Mouse (Mus musculus) liver, embryonic 14.5 days (tissue): ENCODE results near the gene Scp2. TPM values are rescaled to one million over a fixed set of nuclear protein-coding genes. Genes with fewer than 3 reads are reported as not detected.

Source experiments
- ATAC-seq: fragments of 200-750 bp; cut with Nextera tagmentation; 2 replicates; pipeline ENCODE4 v1.8.0; 2017; ENCODE audit warnings: moderate number of reproducible peaks, mild to moderate bottlenecking, moderate library complexity; ENCODE audit not compliant: insufficient read depth
- DNase-seq, 3 experiments: peaks; one replicate each; pipeline ENCODE4 v3.0.0-alpha.2; 2012 to 2013; ENCODE audit warnings: low read depth in 3 of 3, low spot score in 3 of 3
- H3K27ac ChIP-seq: fragments of 300-500 bp; sonication (generic); 2 replicates; pipeline ENCODE4 v1.5.1; 2014; ENCODE audit warnings: moderate library complexity, mild to moderate bottlenecking, control low read depth, inconsistent platforms
- H3K27me3 ChIP-seq: fragments of 300-500 bp; sonication (generic); 2 replicates; pipeline ENCODE4 v1.6.1; 2014; ENCODE audit warnings: mild to moderate bottlenecking, low read length, moderate library complexity; ENCODE audit not compliant: control insufficient read depth, insufficient read depth
- H3K36me3 ChIP-seq: fragments of 300-500 bp; sonication (generic); replicated peaks from 2 replicates; pipeline ENCODE4 v1.6.1; 2014; ENCODE audit warnings: low read depth; ENCODE audit not compliant: control insufficient read depth, insufficient read depth
- H3K4me1 ChIP-seq, 2 experiments: fragments of 200-500 bp in 1 of 2; fragments of 300-500 bp in 1 of 2; sonication (generic) in 1 of 2; replicated peaks; 2 replicates each; pipeline ENCODE4 v1.6.1; 2012 to 2014; ENCODE audit warnings: antibody characterized with exemption in 1 of 2, inconsistent platforms in 1 of 2, low read length in 1 of 2; ENCODE audit not compliant: control insufficient read depth in 2 of 2, insufficient read depth in 2 of 2
- H3K4me2 ChIP-seq: fragments of 300-500 bp; sonication (generic); 2 replicates; pipeline ENCODE4 v1.6.1; 2014; ENCODE audit warnings: low read depth, mild to moderate bottlenecking, control low read depth, moderate library complexity
- H3K4me3 ChIP-seq, 2 experiments: fragments of 200-500 bp in 1 of 2; fragments of 300-500 bp in 1 of 2; sonication (generic) in 1 of 2; 2 replicates each; pipeline ENCODE4 v1.5.1; 2012 to 2014; ENCODE audit warnings: low read depth in 2 of 2, low read length in 2 of 2, mild to moderate bottlenecking in 2 of 2, control low read depth in 1 of 2, inconsistent platforms in 1 of 2, moderate library complexity in 1 of 2; ENCODE audit not compliant: insufficient read depth in 1 of 2
- H3K9ac ChIP-seq: fragments of 300-500 bp; sonication (generic); replicated peaks from 2 replicates; pipeline ENCODE4 v1.6.1; 2014; ENCODE audit warnings: mild to moderate bottlenecking, control low read depth, moderate library complexity
- H3K9me3 ChIP-seq: fragments of 300-500 bp; sonication (generic); 2 replicates; pipeline ENCODE4 v1.6.1; 2016; ENCODE audit warnings: low read length, mixed read lengths; ENCODE audit not compliant: control insufficient read depth
- CTCF ChIP-seq: IDR thresholded peaks from 2 replicates; pipeline ENCODE4 v1.5.1; 2016; ENCODE audit warnings: antibody characterized with exemption, low read depth, control low read depth
- EP300 ChIP-seq: IDR thresholded peaks from 2 replicates; pipeline ENCODE4 v1.6.1; 2016; ENCODE audit warnings: antibody characterized with exemption, low read depth
- WGBS: fragments of 180-500 bp; shearing (Covaris S2); extraction: QIAGEN DNeasy Blood & Tissue Kit; methylation state at CpG from one replicate; pipeline ENCODE4 v1.1.7; 2014; ENCODE audit not compliant: insufficient replicate concordance; 5-methylcytosine and 5-hydroxymethylcytosine counted together
- polyA plus RNA-seq, 2 experiments: library from polyadenylated mRNA; depleted of rRNA in 1 of 2; stranded (reverse) in 1 of 2; unstranded in 1 of 2; fragments of >200 nt; fragmentation: Nextera tagmentation in 1 of 2; extraction: Ambion mirVana in 1 of 2; gene quantifications; 2 replicates each; pipeline versions ENCODE4 v1.2.1 to v1.2.3; 2012 to 2014

Scp2 gene
- polyA plus RNA-seq, 2 experiments = 195 to 311 TPM

DNA sequence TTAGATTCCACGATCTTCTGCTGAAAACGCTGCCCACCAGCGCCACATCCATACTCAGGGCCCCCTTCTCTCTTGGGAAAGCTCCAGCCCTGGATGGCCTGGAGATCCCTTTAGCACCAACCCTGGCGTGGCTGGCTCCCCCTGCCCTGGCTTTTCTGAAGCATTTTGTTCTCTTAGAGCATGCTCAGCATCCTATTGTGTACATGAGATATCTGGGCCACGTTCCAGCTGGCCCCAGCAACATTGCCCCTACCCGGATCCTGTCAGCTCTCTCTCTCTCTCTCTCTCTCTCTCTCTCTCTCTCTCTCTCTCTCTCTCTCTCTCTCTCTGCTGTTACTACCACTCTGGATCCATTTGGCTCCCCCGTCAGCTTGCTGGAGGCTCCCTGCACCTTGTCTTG, 139.5 kb downstream of the Scp2 start:
- H3K4me2 ChIP-seq = no peak overlapping the region
- H3K36me3 ChIP-seq = no peaks in the 10 kb centered on the region
- no peaks in the 10 kb centered on the region for H3K4me1 ChIP-seq
- WGBS = 52% methylated on average over 7 of the region's 7 CpGs
- TF ChIP-seq CTCF (no peak), EP300 (no peak)
- no peak for ATAC-seq
- DNase-seq = no peak
- no peak overlapping the region for H3K4me3 ChIP-seq
- no peaks in the 10 kb centered on the region for H3K27me3 ChIP-seq
- H3K9me3 ChIP-seq = no peaks in the 10 kb centered on the region
- no peak overlapping the region for H3K27ac ChIP-seq
- no peak overlapping the region for H3K9ac ChIP-seq

DNA sequence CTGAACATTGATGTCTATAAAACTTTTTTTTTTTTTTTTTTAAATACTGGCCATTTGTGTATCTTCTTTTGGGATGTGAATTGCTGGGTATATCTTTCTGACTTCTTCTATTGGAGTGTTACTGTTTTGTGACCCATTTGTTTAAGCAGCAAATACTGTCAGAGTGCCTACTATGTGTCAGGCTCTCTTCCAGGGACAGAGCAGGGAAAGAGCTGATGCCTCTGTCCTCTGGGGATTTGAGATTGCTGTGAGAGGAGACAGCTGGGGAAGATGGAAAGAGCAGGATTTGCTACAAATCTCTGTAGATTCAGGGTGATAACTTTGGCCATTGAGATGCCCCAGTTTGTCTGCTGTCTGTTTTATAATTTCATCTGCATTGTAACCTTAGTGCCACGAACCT, 145.4 kb downstream of the Scp2 start:
- WGBS = 29% methylated on average over 1 of the region's 1 CpGs
- TF ChIP-seq EP300 (no peak), CTCF (no peak)
- no peak overlapping the region for H3K27ac ChIP-seq

DNA sequence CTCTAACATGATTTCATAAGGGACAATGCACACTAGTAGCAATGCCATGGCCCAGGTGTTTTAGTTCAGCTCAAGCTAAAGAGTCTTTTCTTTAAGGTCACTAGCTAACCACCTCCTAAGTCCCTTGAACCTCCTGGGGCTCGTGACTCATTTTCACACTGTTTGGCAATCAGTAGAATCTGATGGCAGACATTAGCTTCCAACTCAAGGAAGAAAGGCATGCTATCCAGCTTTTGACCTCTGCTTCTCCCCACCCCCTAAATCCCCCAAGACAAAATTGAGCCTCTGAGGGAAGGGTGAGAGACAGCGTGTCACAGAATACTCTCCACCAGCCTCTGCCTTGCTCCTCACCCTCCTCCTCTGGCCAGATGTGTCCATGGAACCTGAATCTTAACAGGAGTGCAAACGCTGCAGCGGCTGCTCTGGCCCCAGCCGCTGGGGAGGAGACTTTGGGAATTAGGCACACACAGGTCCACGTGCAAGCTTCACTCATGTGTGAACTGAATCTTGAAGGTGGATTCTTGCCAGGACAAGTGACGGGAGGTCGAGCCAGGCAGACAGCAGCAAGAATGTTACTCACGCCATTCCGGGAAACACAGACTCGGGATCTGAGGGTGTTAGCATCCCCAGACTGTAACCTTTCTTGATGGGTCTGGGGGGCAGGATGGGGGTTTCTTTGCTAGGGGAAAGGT, 146.0 kb downstream of the Scp2 start:
- ATAC-seq (no peak), DNase-seq (no peak)
- H3K4me3 ChIP-seq = no peak overlapping the region
- no peaks in the 10 kb centered on the region for H3K4me1 ChIP-seq
- WGBS = 49% methylated on average over 11 of the region's 11 CpGs
- H3K27me3 ChIP-seq = no peaks in the 10 kb centered on the region
- TF ChIP-seq EP300 (no peak), CTCF (no peak)
- H3K9me3 ChIP-seq = no peaks in the 10 kb centered on the region
- H3K27ac ChIP-seq = no peak overlapping the region
- H3K9ac ChIP-seq = no peak overlapping the region
- no peak overlapping the region for H3K4me2 ChIP-seq
- no peaks in the 10 kb centered on the region for H3K36me3 ChIP-seq

More for the DNA sequence above, 145.4 kb downstream of the Scp2 start:
- no peak for ATAC-seq
- DNase-seq = no peak
- H3K36me3 ChIP-seq = no peaks in the 10 kb centered on the region
- H3K27me3 ChIP-seq = no peaks in the 10 kb centered on the region
- no peaks in the 10 kb centered on the region for H3K4me1 ChIP-seq
- H3K9me3 ChIP-seq = no peaks in the 10 kb centered on the region
- H3K4me2 ChIP-seq = no peak overlapping the region
- no peak overlapping the region for H3K4me3 ChIP-seq
- no peak overlapping the region for H3K9ac ChIP-seq

DNA sequence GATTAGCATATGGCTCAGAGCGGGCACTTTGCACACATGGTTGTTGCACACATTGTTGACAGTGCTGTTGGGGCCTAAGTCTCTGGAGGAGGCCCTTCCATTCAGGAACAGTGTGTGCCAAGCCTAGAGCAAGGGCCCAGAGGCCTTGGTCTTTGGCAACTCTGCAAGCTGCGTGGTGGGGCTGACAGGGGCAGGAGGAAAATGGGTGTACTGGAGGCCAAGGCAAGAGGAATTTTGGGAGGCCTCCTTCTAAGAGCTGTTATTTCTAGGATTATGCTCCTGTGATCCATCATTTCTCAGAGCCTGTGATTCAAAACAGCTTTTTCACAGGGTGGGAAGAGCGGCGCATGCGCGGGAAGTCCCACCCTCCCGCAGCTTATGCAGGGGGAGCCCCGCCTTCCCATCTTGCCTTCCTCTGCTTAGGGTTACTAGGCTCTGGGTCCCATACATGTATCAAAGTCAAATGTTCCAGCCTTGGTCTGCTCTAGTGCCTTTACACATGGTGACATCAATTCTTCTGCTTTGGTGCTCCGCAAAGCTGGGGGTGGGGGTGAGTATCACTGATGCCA, 148.3 kb downstream of the Scp2 start:
- no peaks in the 10 kb centered on the region for H3K4me1 ChIP-seq
- WGBS = 78% methylated on average over 9 of the region's 9 CpGs

DNA sequence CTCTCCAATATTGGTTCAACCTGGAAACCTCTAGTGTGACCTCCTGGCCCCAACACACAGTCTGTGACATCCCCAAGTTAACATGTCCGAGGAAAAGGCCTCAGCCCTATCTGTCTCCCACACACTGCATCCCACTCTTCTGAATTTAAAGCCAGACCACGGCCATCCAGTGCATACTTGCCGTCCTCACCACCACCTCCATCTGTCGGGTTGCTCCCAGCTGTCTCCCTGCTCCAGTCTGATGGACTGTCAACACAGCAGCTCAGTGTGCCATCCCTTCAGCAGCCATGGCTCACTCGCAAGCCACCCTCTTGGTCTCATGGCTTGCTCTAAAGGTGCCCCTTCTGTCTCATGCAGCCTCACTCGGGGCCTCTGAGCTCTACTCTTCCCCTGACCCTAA, 149.1 kb downstream of the Scp2 start:
- DNase-seq (no peak), ATAC-seq (no peak)
- Histone ChIP-seq H3K4me1 (no peaks in the 10 kb centered on the region), H3K27me3 (no peaks in the 10 kb centered on the region), H3K4me3 (no peak overlapping the region), H3K27ac (no peak overlapping the region), H3K9ac (no peak overlapping the region), H3K36me3 (no peaks in the 10 kb centered on the region), H3K9me3 (no peaks in the 10 kb centered on the region), H3K4me2 (no peak overlapping the region)
- TF ChIP-seq CTCF = no peak
- no peak for TF ChIP-seq EP300
- 65% methylated on average over 6 of the region's 6 CpGs for WGBS

More for the DNA sequence above, 148.3 kb downstream of the Scp2 start:
- no peak overlapping the region for H3K4me3 ChIP-seq
- H3K9me3 ChIP-seq = no peaks in the 10 kb centered on the region
- no peak overlapping the region for H3K9ac ChIP-seq
- no peak overlapping the region for H3K27ac ChIP-seq
- no peak for DNase-seq
- H3K36me3 ChIP-seq = no peaks in the 10 kb centered on the region
- TF ChIP-seq CTCF (no peak), EP300 (no peak)
- no peak overlapping the region for H3K4me2 ChIP-seq
- H3K27me3 ChIP-seq = no peaks in the 10 kb centered on the region
- no peak for ATAC-seq
